In the genomic region with DNA sequence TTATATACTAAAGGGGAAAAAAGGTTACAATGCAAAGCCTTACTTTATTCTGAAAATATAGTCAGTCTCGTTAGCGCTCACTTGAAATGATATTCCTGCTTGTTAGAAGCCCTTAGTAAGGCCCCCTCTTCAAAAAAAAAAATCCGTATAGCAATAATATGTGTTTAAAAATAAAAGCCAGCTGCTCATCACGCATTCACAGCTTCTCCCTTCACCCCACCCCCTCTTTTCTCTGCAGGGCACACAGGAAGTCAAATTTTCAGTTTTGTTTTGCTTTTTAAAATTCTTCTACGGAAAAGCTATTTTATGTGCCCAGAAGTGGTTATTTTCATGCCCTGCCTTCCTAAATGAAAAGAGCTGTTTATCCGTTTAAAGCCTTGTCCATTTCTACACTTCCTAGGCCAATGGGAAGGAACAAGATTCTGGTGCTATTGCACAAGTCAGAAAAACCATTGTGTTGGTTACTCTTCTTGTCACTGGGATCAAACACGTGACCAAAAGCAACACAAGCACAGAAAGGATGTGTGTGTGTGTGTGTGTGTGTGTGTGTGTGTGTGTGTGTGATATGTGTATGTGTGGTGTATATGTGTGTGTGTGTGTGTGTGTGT, we compare ENCODE assay signal across 14 mouse cellular contexts.
A peak's percentile ranks its signal among the peaks of the same experiment; 100 is the strongest.
DNase-seq lines count a peak whose midpoint lies in the region; ATAC-seq lines count a peak whose summit lies in the region.
"Had no signal": no experiment of that assay in that cellular context is flagged by ENCODE, and none has a peak within 500 bp of the region (broad histone marks: within the 10 kb centered on the region; RNA-seq: fewer than 3 reads in every experiment).

No protein-coding gene starts in this region.

- no peaks in the 10 kb centered on the region for H3K27me3 ChIP-seq in forebrain, embryonic 16.5 days (replicated peaks; ENCODE audit: control insufficient read depth, insufficient read depth, low read length)
- H3K27me3 ChIP-seq in forebrain, embryonic 14.5 days (replicated peaks; ENCODE audit: control insufficient read depth, insufficient read depth, low read length), result no peaks in the 10 kb centered on the region
- no peaks in the 10 kb centered on the region for H3K27me3 ChIP-seq in forebrain, embryonic 12.5 days
- H3K27me3 ChIP-seq: embryonic facial prominence, embryonic 15.5 days; hindbrain, embryonic 13.5 days had no signal

- WGBS in forebrain, embryonic 16.5 days, result 45% methylated on average over 7 of the region's 7 CpGs
- WGBS in forebrain, embryonic 14.5 days, result 55% methylated on average over 7 of the region's 7 CpGs
- WGBS in forebrain, embryonic 12.5 days, result 60% methylated on average over 7 of the region's 7 CpGs

- H3K4me1 ChIP-seq in forebrain, embryonic 16.5 days (replicated peaks; ENCODE audit: control insufficient read depth, insufficient read depth, low read length), result peaks cover 6% of the 10 kb centered on the region; the same call in 1 of the 2 replicates
- H3K4me1 ChIP-seq in forebrain, embryonic 14.5 days (ENCODE audit: control insufficient read depth, insufficient read depth, low read length), result no peaks in the 10 kb centered on the region
- H3K4me1 ChIP-seq in forebrain, embryonic 12.5 days, result peaks cover 4% of the 10 kb centered on the region; the same call in 1 of the 2 replicates
- H3K4me1 ChIP-seq: hindbrain, embryonic 13.5 days had no signal

- no peak overlapping the region for H3K4me3 ChIP-seq in forebrain, embryonic 16.5 days (replicated peaks; ENCODE audit: low read length)
- H3K4me3 ChIP-seq in forebrain, embryonic 14.5 days (ENCODE audit: low read depth, low read length), result no peak overlapping the region
- H3K4me3 ChIP-seq in forebrain, embryonic 12.5 days (replicated peaks), result no peak overlapping the region
- H3K4me3 ChIP-seq: embryonic facial prominence, embryonic 15.5 days; hindbrain, embryonic 13.5 days; layer of hippocampus, adult 2 months had no signal

- ATAC-seq in forebrain, embryonic 16.5 days, result no peak
- no peak for ATAC-seq in forebrain, embryonic 14.5 days
- no peak for ATAC-seq in forebrain, embryonic 12.5 days (ENCODE audit: low FRiP score)

- H3K36me3 ChIP-seq in forebrain, embryonic 16.5 days (ENCODE audit: control insufficient read depth, insufficient read depth), result no peaks in the 10 kb centered on the region
- no peaks in the 10 kb centered on the region for H3K36me3 ChIP-seq in forebrain, embryonic 14.5 days (ENCODE audit: control insufficient read depth, insufficient read depth, low read length)
- no peaks in the 10 kb centered on the region for H3K36me3 ChIP-seq in forebrain, embryonic 12.5 days (replicated peaks)
- H3K36me3 ChIP-seq: embryonic facial prominence, embryonic 15.5 days; hindbrain, embryonic 13.5 days had no signal

- no peak overlapping the region for H3K4me2 ChIP-seq in forebrain, embryonic 16.5 days (ENCODE audit: low read length)
- H3K4me2 ChIP-seq in forebrain, embryonic 14.5 days (ENCODE audit: low read length), result no peak overlapping the region
- H3K4me2 ChIP-seq in forebrain, embryonic 12.5 days, result no peak overlapping the region
- H3K4me2 ChIP-seq: embryonic facial prominence, embryonic 15.5 days; hindbrain, embryonic 13.5 days had no signal

- no peak overlapping the region for H3K9ac ChIP-seq in forebrain, embryonic 16.5 days (replicated peaks; ENCODE audit: low read depth, low read length)
- H3K9ac ChIP-seq in forebrain, embryonic 14.5 days (ENCODE audit: low read length), result no peak overlapping the region
- H3K9ac ChIP-seq in forebrain, embryonic 12.5 days, result no peak overlapping the region
- H3K9ac ChIP-seq: embryonic facial prominence, embryonic 15.5 days; hindbrain, embryonic 13.5 days had no signal

- no peaks in the 10 kb centered on the region for H3K9me3 ChIP-seq in forebrain, embryonic 16.5 days (ENCODE audit: control insufficient read depth, low read length)
- no peaks in the 10 kb centered on the region for H3K9me3 ChIP-seq in forebrain, embryonic 14.5 days (replicated peaks; ENCODE audit: control insufficient read depth, low read length)
- no peaks in the 10 kb centered on the region for H3K9me3 ChIP-seq in forebrain, embryonic 12.5 days
- H3K9me3 ChIP-seq: embryonic facial prominence, embryonic 15.5 days; hindbrain, embryonic 13.5 days had no signal

- H3K27ac ChIP-seq in forebrain, embryonic 16.5 days (ENCODE audit: low read length), result peak overlapping the region; percentile 44; the same call in 1 of the 2 replicates
- no peak overlapping the region for H3K27ac ChIP-seq in forebrain, embryonic 14.5 days (ENCODE audit: low read depth, low read length)
- H3K27ac ChIP-seq in forebrain, embryonic 12.5 days, result no peak overlapping the region
- H3K27ac ChIP-seq: embryonic facial prominence, embryonic 15.5 days; hindbrain, embryonic 13.5 days; layer of hippocampus, adult 2 months had no signal

- DNase-seq in forebrain, embryonic 14.5 days (ENCODE audit: low spot score), result no peak
- peak; percentile 74 for DNase-seq in CD4-positive helper T cell, adult 2 months (ENCODE audit: low read depth, low spot score)
- peak; percentile 71 for DNase-seq in induced T-regulatory cell, adult 2 months (ENCODE audit: low read depth)
- DNase-seq in thymus, postnatal 0 days (ENCODE audit: low spot score), result peak; percentile 71
- DNase-seq in left cerebral cortex, adult 9 months (ENCODE audit: low spot score in 2 of 2), result no peak
- no peak for DNase-seq in kidney, adult 8-10 months
- DNase-seq: cerebellum, postnatal 36 days; kidney, adult 18-20 months; right cerebral cortex, adult 18-20 months had no signal

Comparison
In these comparisons a context has a peak if more than half of its experiments do, and no peak if none do; other contexts are left out.
1. DNase-seq: peak in CD4-positive helper T cell, adult 2 months (single experiment), induced T-regulatory cell, adult 2 months (single experiment) and thymus, postnatal 0 days (single experiment); none in forebrain, embryonic 14.5 days (single experiment), left cerebral cortex, adult 9 months (0 of 2) and kidney, adult 8-10 months (0 of 2).